Mouse (Mus musculus): ENCODE data around the gene Nrxn3. TPM values are rescaled to one million over a fixed set of nuclear protein-coding genes. Genes with fewer than 3 reads are reported as not detected.

Gene Nrxn3
- polyA plus RNA-seq, 1 experiment = 3.0 TPM

GRCm38 (mm10) chr12:90085862-90086261 lies 1363.2 kb downstream of the Nrxn3 start:
- no peak overlapping the region for H3ac ChIP-seq (ENCODE audit: control insufficient read depth, insufficient read length)
- H3K4me2 ChIP-seq (ENCODE audit: low read depth) = no peak overlapping the region
- TF ChIP-seq TCF12 (IDR thresholded peaks at IDR 0.05; ENCODE audit: insufficient read depth, poor library complexity, severe bottlenecking) = no peak
- H3K4me3 ChIP-seq = no peak overlapping the region
- H3K79me2 ChIP-seq (ENCODE audit: control insufficient read depth, insufficient read depth) = no peaks in the 10 kb centered on the region
- H3K27me3 ChIP-seq (ENCODE audit: control insufficient read depth, insufficient read depth, insufficient read length) = no peaks in the 10 kb centered on the region
- H3K36me3 ChIP-seq (ENCODE audit: control insufficient read depth, insufficient read depth) = no peaks in the 10 kb centered on the region

- H3K4me3 ChIP-seq = no peak overlapping the region
- no peaks in the 10 kb centered on the region for H3K79me2 ChIP-seq (ENCODE audit: control insufficient read depth, insufficient read depth)
Observed at GRCm38 (mm10) chr12:90095754-90096153, 1373.1 kb downstream of the Nrxn3 start.

GRCm38 (mm10) chr12:90113351-90113791 lies 1390.7 kb downstream of the Nrxn3 start:
- H3ac ChIP-seq (ENCODE audit: control insufficient read depth, insufficient read length) = no peak overlapping the region
- H3K4me2 ChIP-seq (ENCODE audit: low read depth) = no peak overlapping the region
- TF ChIP-seq MAX (IDR thresholded peaks at IDR 0.05; ENCODE audit: low read depth) = no peak
- TF ChIP-seq CEBPB (IDR thresholded peaks at IDR 0.05; ENCODE audit: insufficient read depth, poor library complexity, severe bottlenecking) = no peak
- TF ChIP-seq TCF12 (IDR thresholded peaks at IDR 0.05; ENCODE audit: insufficient read depth, poor library complexity, severe bottlenecking) = no peak
- TF ChIP-seq TCF3 (IDR thresholded peaks at IDR 0.05; ENCODE audit: insufficient read length, low read depth) = no peak
- no peak for TF ChIP-seq POLR2AphosphoS2 (IDR thresholded peaks at IDR 0.05; ENCODE audit: insufficient read length, low read depth)
- no peak for TF ChIP-seq MYOD1 (IDR thresholded peaks at IDR 0.05; ENCODE audit: control insufficient read depth in 1 of 3, insufficient read length in 2 of 3, low read depth in 2 of 3)
- TF ChIP-seq POLR2A (IDR thresholded peaks at IDR 0.05; ENCODE audit: insufficient read length, low read depth) = no peak
- no peak for TF ChIP-seq SRF (IDR thresholded peaks at IDR 0.05; ENCODE audit: control insufficient read depth, insufficient read length, low read depth)
- no peak for TF ChIP-seq REST (IDR thresholded peaks at IDR 0.05; ENCODE audit: insufficient read depth, insufficient read length)
- no peak for TF ChIP-seq MYOG (IDR thresholded peaks at IDR 0.05; ENCODE audit: control insufficient read depth in 1 of 3, insufficient read depth in 1 of 3, insufficient read length in 2 of 3, low read depth in 2 of 3)
- H3K27me3 ChIP-seq (ENCODE audit: control insufficient read depth, insufficient read depth, insufficient read length) = no peaks in the 10 kb centered on the region
- H3K79me2 ChIP-seq (ENCODE audit: control insufficient read depth, insufficient read depth) = no peaks in the 10 kb centered on the region
- H3K36me3 ChIP-seq (ENCODE audit: control insufficient read depth, insufficient read depth) = no peaks in the 10 kb centered on the region
- no peak overlapping the region for H3K4me3 ChIP-seq

More at GRCm38 (mm10) chr12:90095754-90096153, 1373.1 kb downstream of the Nrxn3 start:
- no peak for TF ChIP-seq SRF (IDR thresholded peaks at IDR 0.05; ENCODE audit: control insufficient read depth, insufficient read length, low read depth)
- TF ChIP-seq USF1 (IDR thresholded peaks at IDR 0.05; ENCODE audit: low read depth) = no peak
- TF ChIP-seq CEBPB (IDR thresholded peaks at IDR 0.05; ENCODE audit: insufficient read depth, poor library complexity, severe bottlenecking) = no peak
- TF ChIP-seq MYOD1 (IDR thresholded peaks at IDR 0.05; ENCODE audit: control insufficient read depth in 1 of 3, insufficient read length in 2 of 3, low read depth in 2 of 3) = no peak
- no peak for TF ChIP-seq TCF3 (IDR thresholded peaks at IDR 0.05; ENCODE audit: insufficient read length, low read depth)
- TF ChIP-seq E2F4 (IDR thresholded peaks at IDR 0.05; ENCODE audit: insufficient read depth) = no peak
- TF ChIP-seq POLR2AphosphoS2 (IDR thresholded peaks at IDR 0.05; ENCODE audit: insufficient read length, low read depth) = no peak
- TF ChIP-seq POLR2A (IDR thresholded peaks at IDR 0.05; ENCODE audit: insufficient read length, low read depth) = no peak
- TF ChIP-seq MYOG (IDR thresholded peaks at IDR 0.05; ENCODE audit: control insufficient read depth in 1 of 3, insufficient read depth in 1 of 3, insufficient read length in 2 of 3, low read depth in 2 of 3) = no peak
- TF ChIP-seq REST (IDR thresholded peaks at IDR 0.05; ENCODE audit: insufficient read depth, insufficient read length) = no peak
- no peak for TF ChIP-seq MAX (IDR thresholded peaks at IDR 0.05; ENCODE audit: low read depth)
- no peak for TF ChIP-seq TCF12 (IDR thresholded peaks at IDR 0.05; ENCODE audit: insufficient read depth, poor library complexity, severe bottlenecking)
- Histone ChIP-seq H3K27me3 (ENCODE audit: control insufficient read depth, insufficient read depth, insufficient read length) (no peaks in the 10 kb centered on the region), H3ac (ENCODE audit: control insufficient read depth, insufficient read length) (no peak overlapping the region), H3K4me2 (ENCODE audit: low read depth) (no peak overlapping the region), H3K36me3 (ENCODE audit: control insufficient read depth, insufficient read depth) (no peaks in the 10 kb centered on the region)

GRCm38 (mm10) chr12:90131927-90132869 lies 1409.5 kb downstream of the Nrxn3 start:
- Histone ChIP-seq H3K36me3 (ENCODE audit: control insufficient read depth, insufficient read depth) (no peaks in the 10 kb centered on the region), H3ac (ENCODE audit: control insufficient read depth, insufficient read length) (no peak overlapping the region), H3K4me3 (no peak overlapping the region), H3K27me3 (ENCODE audit: control insufficient read depth, insufficient read depth, insufficient read length) (no peaks in the 10 kb centered on the region), H3K4me2 (ENCODE audit: low read depth) (no peak overlapping the region), H3K79me2 (ENCODE audit: control insufficient read depth, insufficient read depth) (no peaks in the 10 kb centered on the region)
- TF ChIP-seq MAX (IDR thresholded peaks at IDR 0.05; ENCODE audit: low read depth) (no peak), POLR2A (IDR thresholded peaks at IDR 0.05; ENCODE audit: insufficient read length, low read depth) (no peak), POLR2AphosphoS2 (IDR thresholded peaks at IDR 0.05; ENCODE audit: insufficient read length, low read depth) (no peak), SRF (IDR thresholded peaks at IDR 0.05; ENCODE audit: control insufficient read depth, insufficient read length, low read depth) (no peak), TCF12 (IDR thresholded peaks at IDR 0.05; ENCODE audit: insufficient read depth, poor library complexity, severe bottlenecking) (no peak), TCF3 (IDR thresholded peaks at IDR 0.05; ENCODE audit: insufficient read length, low read depth) (no peak), MYOD1 (IDR thresholded peaks at IDR 0.05; ENCODE audit: control insufficient read depth in 1 of 3, insufficient read length in 2 of 3, low read depth in 2 of 3) (no peak)

GRCm38 (mm10) chr12:90142011-90142410 lies 1419.3 kb downstream of the Nrxn3 start:
- no peaks in the 10 kb centered on the region for H3K36me3 ChIP-seq (ENCODE audit: control insufficient read depth, insufficient read depth)
- H3K4me3 ChIP-seq = no peak overlapping the region
- H3ac ChIP-seq (ENCODE audit: control insufficient read depth, insufficient read length) = no peak overlapping the region
- H3K27me3 ChIP-seq (ENCODE audit: control insufficient read depth, insufficient read depth, insufficient read length) = no peaks in the 10 kb centered on the region
- peak overlapping the region; percentile 29 for H3K4me2 ChIP-seq (ENCODE audit: low read depth)
- TF ChIP-seq TCF12 (IDR thresholded peaks at IDR 0.05; ENCODE audit: insufficient read depth, poor library complexity, severe bottlenecking) (peak; percentile 22), USF1 (IDR thresholded peaks at IDR 0.05; ENCODE audit: low read depth) (no peak), SRF (IDR thresholded peaks at IDR 0.05; ENCODE audit: control insufficient read depth, insufficient read length, low read depth) (no peak), MYOG (IDR thresholded peaks at IDR 0.05; ENCODE audit: control insufficient read depth in 1 of 3, insufficient read depth in 1 of 3, insufficient read length in 2 of 3, low read depth in 2 of 3) (peak in 2 of 3 experiments; percentile 54 to 62), MYOD1 (IDR thresholded peaks at IDR 0.05; ENCODE audit: control insufficient read depth in 1 of 3, insufficient read length in 2 of 3, low read depth in 2 of 3) (peak; percentile 37 to 65 (median 42)), TCF3 (IDR thresholded peaks at IDR 0.05; ENCODE audit: insufficient read length, low read depth) (no peak)
- H3K79me2 ChIP-seq (ENCODE audit: control insufficient read depth, insufficient read depth) = no peaks in the 10 kb centered on the region
